Mouse (Mus musculus) neural tube, embryonic 11.5 days (tissue): ENCODE measurements at regions not wholly inside any gene's neighbourhood (a gene's known extent, or its start where the extent isn't known, plus 50 kb on each side); places are given as distances from the start of the nearest gene placed in this dataset.
"Not testable (repeated sequence)": the region's sequence is repeated elsewhere in the genome, so short reads cannot be mapped to it uniquely, and the experiment has no call there.

Experiments used
- ATAC-seq: fragments of 200-750 bp; cut with Nextera tagmentation; 2 replicates; pipeline ENCODE4 v1.8.0; 2017; ENCODE audit warnings: moderate number of reproducible peaks, mild to moderate bottlenecking, moderate TSS enrichment, moderate library complexity; ENCODE audit not compliant: insufficient read depth, low FRiP score, low TSS enrichment
- DNase-seq: peaks from one replicate; pipeline ENCODE4 v3.0.0-alpha.2; 2015; ENCODE audit warnings: low spot score
- H3K27ac ChIP-seq: fragments of 300-500 bp; sonication (generic); 2 replicates; pipeline ENCODE4 v1.5.1; 2014; ENCODE audit warnings: low read depth, mild to moderate bottlenecking, low read length
- H3K27me3 ChIP-seq: fragments of 300-500 bp; sonication (generic); 2 replicates; pipeline ENCODE4 v1.6.1; 2014; ENCODE audit warnings: mild to moderate bottlenecking, low read length, mixed read lengths; ENCODE audit not compliant: control insufficient read depth, insufficient read depth
- H3K36me3 ChIP-seq: fragments of 300-500 bp; sonication (generic); 2 replicates; pipeline ENCODE4 v1.6.1; 2014; ENCODE audit warnings: mild to moderate bottlenecking, low read length, moderate library complexity, mixed read lengths; ENCODE audit not compliant: control insufficient read depth, insufficient read depth
- H3K4me1 ChIP-seq: fragments of 300-500 bp; sonication (generic); 2 replicates; pipeline ENCODE4 v1.6.1; 2014; ENCODE audit warnings: low read length, mixed read lengths; ENCODE audit not compliant: control insufficient read depth, insufficient read depth
- H3K4me2 ChIP-seq: fragments of 300-500 bp; sonication (generic); 2 replicates; pipeline ENCODE4 v1.6.1; 2014; ENCODE audit warnings: low read depth, mild to moderate bottlenecking, moderate library complexity
- H3K4me3 ChIP-seq: fragments of 300-500 bp; sonication (generic); 2 replicates; pipeline ENCODE4 v1.5.1; 2014; ENCODE audit warnings: low read depth, low read length
- H3K9ac ChIP-seq: fragments of 300-500 bp; sonication (generic); 2 replicates; pipeline ENCODE4 v1.6.1; 2014; ENCODE audit warnings: mild to moderate bottlenecking, low read length
- H3K9me3 ChIP-seq: fragments of 300-500 bp; sonication (generic); 2 replicates; pipeline ENCODE4 v1.6.1; 2016; ENCODE audit warnings: low read length; ENCODE audit not compliant: control insufficient read depth
- WGBS: fragments of 180-500 bp; shearing (Covaris S2); extraction: QIAGEN DNeasy Blood & Tissue Kit; methylation state at CpG from one replicate; pipeline ENCODE4 v1.1.7; 2014; 5-methylcytosine and 5-hydroxymethylcytosine counted together

GRCm38 (mm10) chr16:20908467-20909351 lies 174.4 kb upstream of the Thpo start:
- not testable (repeated sequence) for H3K4me1 ChIP-seq, H3K4me2 ChIP-seq, H3K4me3 ChIP-seq, H3K9ac ChIP-seq, H3K27ac ChIP-seq, H3K9me3 ChIP-seq, H3K36me3 ChIP-seq, H3K27me3 ChIP-seq
- peak; percentile 58; the same call in 1 of the 2 replicates for ATAC-seq
- WGBS = 43% methylated on average over 16 of the region's 18 CpGs
- DNase-seq = peak; percentile 33

GRCm38 (mm10) chr16:20895734-20896133 lies 161.4 kb upstream of the Thpo start:
- DNase-seq = no peak
- 64% methylated on average over 2 of the region's 2 CpGs for WGBS

GRCm38 (mm10) chr16:20871726-20872125 lies 137.4 kb upstream of the Thpo start:
- no peak for ATAC-seq
- no peak for DNase-seq
- Histone ChIP-seq H3K9me3 (no peaks in the 10 kb centered on the region), H3K27ac (no peak overlapping the region), H3K4me2 (no peak overlapping the region), H3K36me3 (no peaks in the 10 kb centered on the region), H3K27me3 (no peaks in the 10 kb centered on the region), H3K4me1 (no peaks in the 10 kb centered on the region), H3K9ac (no peak overlapping the region), H3K4me3 (no peak overlapping the region)
- 60% methylated on average over 1 of the region's 1 CpGs for WGBS

More at GRCm38 (mm10) chr16:20895734-20896133, 161.4 kb upstream of the Thpo start:
- no peak for ATAC-seq
- H3K4me2 ChIP-seq = no peak overlapping the region
- H3K9ac ChIP-seq = no peak overlapping the region
- H3K4me1 ChIP-seq = no peaks in the 10 kb centered on the region
- H3K9me3 ChIP-seq = no peaks in the 10 kb centered on the region
- H3K4me3 ChIP-seq = no peak overlapping the region
- no peaks in the 10 kb centered on the region for H3K36me3 ChIP-seq
- H3K27ac ChIP-seq = no peak overlapping the region
- H3K27me3 ChIP-seq = no peaks in the 10 kb centered on the region

- H3K27ac ChIP-seq = no peak overlapping the region
- WGBS = 85% methylated on average over 1 of the region's 1 CpGs
- H3K4me1 ChIP-seq = no peaks in the 10 kb centered on the region
Measured at GRCm38 (mm10) chr16:20866771-20867170, 132.5 kb upstream of the Thpo start.

GRCm38 (mm10) chr16:20861256-20861655 lies 126.9 kb upstream of the Thpo start:
- Histone ChIP-seq H3K27me3 (no peaks in the 10 kb centered on the region), H3K9me3 (no peaks in the 10 kb centered on the region), H3K27ac (no peak overlapping the region), H3K4me2 (no peak overlapping the region), H3K4me1 (no peaks in the 10 kb centered on the region), H3K9ac (no peak overlapping the region), H3K36me3 (no peaks in the 10 kb centered on the region), H3K4me3 (no peak overlapping the region)
- DNase-seq (no peak), ATAC-seq (no peak)
- WGBS = 93% methylated on average over 4 of the region's 4 CpGs

More at GRCm38 (mm10) chr16:20866771-20867170, 132.5 kb upstream of the Thpo start:
- no peaks in the 10 kb centered on the region for H3K9me3 ChIP-seq
- DNase-seq (no peak), ATAC-seq (no peak)
- H3K4me2 ChIP-seq = no peak overlapping the region
- no peak overlapping the region for H3K9ac ChIP-seq
- H3K4me3 ChIP-seq = no peak overlapping the region
- no peaks in the 10 kb centered on the region for H3K27me3 ChIP-seq
- no peaks in the 10 kb centered on the region for H3K36me3 ChIP-seq

GRCm38 (mm10) chr16:20860606-20861005 lies 126.3 kb upstream of the Thpo start:
- not testable (repeated sequence) for ATAC-seq, H3K27ac ChIP-seq, DNase-seq, H3K27me3 ChIP-seq, H3K4me1 ChIP-seq, H3K4me3 ChIP-seq, H3K9me3 ChIP-seq, H3K4me2 ChIP-seq, H3K36me3 ChIP-seq, H3K9ac ChIP-seq
- WGBS = 89% methylated on average over 3 of the region's 3 CpGs

- Histone ChIP-seq H3K27me3 (no peaks in the 10 kb centered on the region), H3K27ac (no peak overlapping the region), H3K4me3 (no peak overlapping the region), H3K4me1 (no peaks in the 10 kb centered on the region), H3K4me2 (no peak overlapping the region), H3K9ac (no peak overlapping the region), H3K9me3 (no peaks in the 10 kb centered on the region), H3K36me3 (no peaks in the 10 kb centered on the region)
- DNase-seq (no peak), ATAC-seq (no peak)
- 77% methylated on average over 1 of the region's 1 CpGs for WGBS
Measured at GRCm38 (mm10) chr16:20854696-20855213, 120.4 kb upstream of the Thpo start.

GRCm38 (mm10) chr16:20838151-20838550 lies 103.8 kb upstream of the Thpo start:
- Histone ChIP-seq H3K4me1 (no peaks in the 10 kb centered on the region), H3K4me3 (no peak overlapping the region), H3K9ac (no peak overlapping the region), H3K4me2 (no peak overlapping the region), H3K36me3 (no peaks in the 10 kb centered on the region), H3K9me3 (no peaks in the 10 kb centered on the region), H3K27ac (no peak overlapping the region), H3K27me3 (no peaks in the 10 kb centered on the region)
- no peak for ATAC-seq
- 8% methylated on average over 2 of the region's 2 CpGs for WGBS
- DNase-seq = no peak

GRCm38 (mm10) chr16:20836866-20837265 lies 102.6 kb upstream of the Thpo start:
- H3K4me3 ChIP-seq = no peak overlapping the region
- no peaks in the 10 kb centered on the region for H3K36me3 ChIP-seq
- WGBS = 18% methylated on average over 5 of the region's 5 CpGs
- H3K4me2 ChIP-seq = no peak overlapping the region
- H3K27me3 ChIP-seq = no peaks in the 10 kb centered on the region
- no peaks in the 10 kb centered on the region for H3K4me1 ChIP-seq
- no peak overlapping the region; the same call in 1 of the 2 replicates for H3K27ac ChIP-seq
- ATAC-seq = no peak
- DNase-seq = peak; percentile 35
- H3K9ac ChIP-seq = no peak overlapping the region
- no peaks in the 10 kb centered on the region for H3K9me3 ChIP-seq
